Mouse (Mus musculus) megakaryocyte, adult 5-6 weeks (primary cell): ENCODE measurements around the gene Cep164. TPM values are rescaled to one million over a fixed set of nuclear protein-coding genes. Genes with fewer than 3 reads are reported as not detected.
A peak's percentile ranks its signal among the peaks of the same experiment; 100 is the strongest.
"Not testable (repeated sequence)": the region's sequence is repeated elsewhere in the genome, so short reads cannot be mapped to it uniquely, and the experiment has no call there.

Experiments used
- ATAC-seq: 2 replicates; pipeline ENCODE4 v1.8.0; 2016; ENCODE audit warnings: mild to moderate bottlenecking, inconsistent platforms; ENCODE audit not compliant: poor library complexity, severe bottlenecking
- total RNA-seq, 2 experiments: library from RNA; stranded (forward) in 1 of 2; stranded (reverse) in 1 of 2; fragments of 153-499, 151-499 nt in 1 of 2; fragments of 221-1000, 200-1000 nt in 1 of 2; gene quantifications; 2 replicates each; pipeline versions ENCODE4 v1.2.3 to v1.2.4; 2015 to 2017

The Cep164 gene
- total RNA-seq, 2 experiments from 2014 or later: 9.8 to 11.9 TPM

DNA sequence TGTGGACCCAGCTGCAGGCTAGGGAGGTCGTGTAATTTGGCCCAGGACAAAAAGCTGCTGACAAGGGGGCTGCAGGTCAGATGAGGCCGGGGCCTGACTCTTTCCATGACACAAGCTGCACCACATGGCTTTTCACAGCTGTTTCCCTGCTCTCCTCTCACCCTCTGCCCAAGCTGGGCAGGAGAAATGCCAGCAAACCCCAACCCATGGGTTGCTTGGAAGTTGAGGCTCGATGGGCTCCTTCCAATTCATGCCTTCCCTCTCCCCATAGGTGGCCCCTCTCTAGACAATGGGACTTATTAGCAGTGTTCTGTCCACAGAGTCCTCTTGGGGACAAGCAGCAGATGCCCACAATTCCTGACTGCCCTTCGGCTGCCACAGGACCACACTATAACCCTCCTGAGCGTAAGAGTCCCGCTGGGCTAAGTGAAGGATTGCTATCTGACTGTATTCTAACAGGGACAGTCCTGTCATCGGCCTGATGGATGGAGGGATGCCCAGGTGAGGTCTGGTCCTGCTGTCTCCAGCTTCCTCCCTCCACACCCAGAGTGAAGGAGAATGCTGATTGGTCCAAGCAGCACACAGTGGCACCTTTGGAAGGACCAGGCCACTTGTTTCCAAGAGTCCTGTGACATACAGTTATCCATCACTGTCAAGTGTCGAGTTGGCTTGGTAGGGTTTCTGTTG is 36.9 kb downstream of the Cep164 start:
- no peak for ATAC-seq

DNA sequence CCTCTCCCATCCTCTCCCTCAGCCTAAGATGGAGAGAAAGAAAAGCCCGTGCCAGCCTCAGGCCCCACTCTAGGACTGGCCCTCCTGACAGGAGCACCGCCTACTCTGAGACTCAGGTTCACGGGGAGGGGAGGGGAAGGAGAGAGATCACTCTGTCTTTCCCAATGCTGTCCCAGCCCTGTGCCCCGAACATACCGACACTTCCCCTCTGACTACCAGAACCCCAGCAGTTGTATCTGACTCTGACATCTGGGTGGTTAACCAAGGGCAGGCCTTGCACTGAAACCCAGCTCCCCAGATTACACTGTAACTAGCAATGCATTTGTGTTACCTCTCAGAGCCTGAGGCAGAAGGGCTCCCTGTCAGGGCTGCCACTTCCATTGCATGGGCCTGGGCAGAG is 40.1 kb downstream of the Cep164 start:
- ATAC-seq: peak; percentile 84

DNA sequence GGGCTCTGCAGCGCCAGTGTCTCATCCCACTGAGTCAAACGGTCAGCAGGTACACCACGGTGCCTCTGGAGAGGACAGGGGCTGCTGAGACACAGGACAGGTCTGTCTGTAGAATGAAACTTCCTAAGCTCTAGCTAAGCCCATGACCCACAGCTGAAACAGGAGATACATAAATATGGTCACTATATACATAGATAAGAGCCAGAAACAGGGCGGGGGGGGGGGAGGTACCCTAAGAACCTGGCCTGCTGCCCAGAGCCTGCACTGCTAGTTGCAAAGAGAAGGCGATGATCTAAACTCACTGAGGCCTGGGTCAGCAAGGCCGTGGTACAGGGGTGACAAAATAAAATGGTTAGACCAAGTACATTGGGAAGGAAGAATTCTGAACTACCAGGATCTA is 40.9 kb downstream of the Cep164 start:
- no peak for ATAC-seq

DNA sequence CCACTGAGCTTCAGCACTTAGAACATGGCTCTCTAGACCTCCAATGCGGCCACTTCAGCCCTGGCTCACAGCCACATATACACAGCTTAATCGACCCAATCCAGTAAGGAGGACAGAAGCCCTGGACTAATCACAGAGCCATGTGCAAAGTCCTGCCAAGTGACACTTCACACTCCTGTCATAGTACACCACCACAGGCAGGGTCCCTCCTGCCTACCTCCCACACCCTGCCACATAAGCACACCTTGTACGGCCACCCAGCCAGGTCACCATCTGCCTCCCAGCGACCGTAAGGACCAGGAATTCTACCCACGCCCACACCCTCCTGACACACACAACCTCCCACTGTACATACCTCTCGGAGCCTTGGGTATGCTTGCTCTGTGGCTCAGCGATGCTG is 41.4 kb downstream of the Cep164 start:
- no peak for ATAC-seq

DNA sequence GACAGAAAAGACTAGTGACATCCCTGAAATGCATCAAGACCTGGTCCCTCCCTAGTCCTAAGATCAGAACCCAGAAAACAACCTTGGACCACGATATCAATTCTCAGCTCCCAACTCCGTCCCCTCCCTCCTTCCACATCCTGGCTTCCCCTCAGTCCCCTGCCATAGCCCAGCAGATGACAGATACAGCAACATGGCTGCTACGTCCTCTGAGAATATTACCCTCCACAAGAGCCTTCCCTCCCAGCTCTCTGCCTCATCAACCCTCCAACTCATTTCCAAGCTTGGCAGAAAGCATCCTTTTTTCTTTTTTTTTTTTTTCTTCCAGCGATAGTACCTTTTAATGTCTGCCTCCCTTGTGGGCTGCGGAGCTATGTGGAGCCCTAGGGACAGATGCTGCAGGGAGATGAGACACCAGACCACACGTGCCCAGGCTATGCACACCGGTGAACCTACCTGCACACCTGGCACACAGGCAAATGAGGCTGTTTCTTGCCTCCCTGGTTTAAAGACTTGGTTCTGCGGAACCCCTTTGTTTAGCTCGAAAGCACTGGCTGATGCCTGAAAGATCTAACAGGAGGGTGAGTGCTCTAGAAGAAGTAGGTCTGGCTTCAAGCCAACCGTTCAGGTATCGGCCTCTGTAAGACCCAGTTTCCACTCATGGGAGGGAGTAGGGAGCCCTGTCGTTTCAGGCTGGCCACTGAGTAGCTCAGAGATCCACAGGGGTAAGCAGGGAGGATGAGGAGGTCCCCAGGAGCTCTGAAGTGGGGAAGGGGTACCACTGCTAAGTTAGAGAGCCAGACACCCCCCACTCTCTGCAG is 45.0 kb downstream of the Cep164 start:
- no peak for ATAC-seq

DNA sequence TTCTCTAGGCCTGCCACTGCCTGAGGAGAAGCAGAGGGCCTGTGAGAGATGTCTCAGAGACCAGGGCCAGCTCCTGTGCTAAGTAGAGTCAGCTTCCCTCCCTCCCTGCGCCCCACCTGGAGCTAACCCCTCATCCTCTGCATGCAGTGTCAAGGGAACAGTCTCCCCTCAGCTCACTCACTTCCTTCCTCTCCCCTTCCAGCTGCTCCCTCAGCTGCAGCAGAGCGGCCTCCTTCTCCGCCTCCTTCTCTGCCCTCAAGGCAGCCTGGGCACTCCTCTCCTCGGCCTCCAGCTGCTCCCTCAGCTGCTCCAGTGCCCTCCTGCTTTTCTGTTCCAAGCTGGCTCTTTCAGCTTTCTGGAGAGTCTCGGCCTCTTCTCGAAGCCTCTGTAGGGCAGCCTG is 49.3 kb downstream of the Cep164 start:
- ATAC-seq: no peak

DNA sequence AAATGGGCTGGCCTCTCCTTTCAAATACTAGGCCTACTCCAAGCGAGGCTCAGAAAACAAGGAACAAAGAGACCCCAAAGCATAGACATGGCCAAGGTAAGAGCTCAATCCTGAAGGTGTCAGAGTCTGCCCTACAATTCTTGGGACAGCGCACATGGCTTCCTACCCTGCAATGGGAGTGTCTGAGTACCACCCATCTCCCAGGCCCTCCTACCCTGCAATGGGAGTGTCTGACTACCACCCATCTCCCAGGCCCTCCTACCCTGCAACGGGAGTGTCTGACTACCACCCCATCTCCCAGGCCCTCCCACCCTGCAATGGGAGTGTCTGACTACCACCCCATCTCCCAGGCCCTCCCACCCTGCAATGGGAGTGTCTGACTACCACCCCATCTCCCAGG is 52.3 kb downstream of the Cep164 start:
- ATAC-seq: not testable (repeated sequence)

DNA sequence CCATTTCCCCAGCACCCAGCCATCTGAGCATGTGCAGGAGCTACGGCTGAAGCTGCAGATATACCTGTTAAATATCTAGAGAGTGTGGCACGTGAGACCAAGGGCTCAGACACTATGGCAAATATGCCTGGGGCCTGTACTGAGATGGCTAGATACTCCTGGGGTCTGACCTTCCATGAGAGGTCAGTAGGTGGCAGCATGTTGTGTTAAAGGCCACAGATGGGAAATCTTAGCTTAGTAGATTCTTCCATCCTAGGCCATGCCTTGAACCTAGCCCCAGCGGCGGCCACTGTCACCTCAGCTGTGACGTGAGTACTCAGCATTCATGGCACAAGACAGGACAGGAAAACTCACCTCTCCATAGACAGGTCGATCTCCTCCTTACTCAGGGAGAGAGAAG is 54.4 kb downstream of the Cep164 start:
- ATAC-seq: no peak

DNA sequence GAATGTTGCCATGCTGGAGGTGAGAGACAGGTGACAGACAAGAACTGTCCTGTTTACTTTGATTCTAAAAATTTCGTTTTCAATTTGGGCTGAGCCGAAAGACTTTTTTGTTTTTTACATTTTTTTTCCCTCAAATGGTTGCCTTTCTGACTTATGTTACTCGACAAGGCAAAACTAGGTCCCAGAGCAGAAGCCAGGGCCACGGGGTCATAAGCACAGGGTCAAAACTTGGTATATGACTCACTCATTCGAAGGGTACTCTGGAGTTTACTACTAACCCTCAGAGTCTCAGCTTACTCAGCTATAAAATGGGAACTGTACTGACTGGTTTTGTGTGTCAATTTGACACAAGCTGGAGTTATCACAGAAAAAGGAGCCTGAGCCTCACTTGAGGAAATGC is 58.9 kb downstream of the Cep164 start:
- ATAC-seq: no peak

DNA sequence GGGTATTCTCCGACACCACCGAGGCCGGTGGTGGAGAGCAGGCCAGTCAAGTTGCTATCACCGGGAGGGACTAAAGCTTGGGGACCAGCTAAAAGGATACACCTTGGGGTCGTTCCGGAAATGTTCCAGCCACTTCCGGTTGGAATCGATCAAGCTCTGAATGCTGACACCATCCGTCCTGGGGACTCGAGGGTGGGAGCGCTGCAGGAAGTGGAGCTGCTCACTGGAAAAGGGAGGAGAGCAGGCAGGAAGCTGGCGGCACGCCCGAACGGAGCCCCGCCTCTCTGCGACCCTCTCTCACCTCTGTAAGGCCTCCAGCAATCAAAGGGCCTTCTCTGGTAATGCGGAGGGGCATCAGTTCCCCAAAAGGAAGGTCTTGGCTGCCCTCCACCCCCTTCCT is 60.1 kb downstream of the Cep164 start:
- no peak for ATAC-seq

DNA sequence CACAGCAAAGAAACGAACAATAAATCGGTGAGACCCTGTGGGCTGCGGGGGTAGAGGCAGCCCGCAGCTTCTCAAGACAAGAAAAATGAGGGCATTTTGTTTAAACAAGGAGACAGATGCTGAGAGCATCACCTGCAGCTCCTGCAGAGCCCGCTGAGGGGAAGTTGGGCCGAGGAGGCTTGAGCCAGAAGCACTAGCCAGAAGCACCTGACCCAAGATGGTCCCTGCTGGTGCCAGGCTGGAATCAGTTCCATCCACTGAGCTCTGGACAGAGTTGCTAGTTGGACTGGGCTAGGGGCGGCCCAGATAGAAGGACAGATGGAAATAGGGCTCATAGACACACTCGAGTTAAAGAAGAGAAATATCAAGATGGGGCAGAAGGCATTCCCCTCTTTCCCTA is 61.3 kb downstream of the Cep164 start:
- no peak for ATAC-seq

DNA sequence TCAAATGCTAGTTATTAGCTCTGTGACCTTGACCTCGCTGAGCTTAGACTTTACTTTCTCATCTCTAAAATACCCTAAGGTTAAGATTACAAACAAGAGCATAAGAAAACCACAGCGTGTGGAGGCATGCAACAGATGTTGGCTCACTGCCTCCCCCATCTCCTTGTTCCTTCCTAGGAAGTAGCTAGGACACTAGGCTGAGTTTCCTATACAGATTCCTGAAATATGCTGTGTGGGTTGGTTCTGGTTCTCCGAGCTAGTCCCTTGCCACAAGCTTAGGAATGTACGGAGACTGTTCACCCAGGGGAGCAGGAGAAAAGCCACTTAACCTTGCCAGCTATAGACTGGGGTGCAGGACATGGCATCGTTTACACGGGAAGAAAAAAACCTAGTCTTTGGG is 62.3 kb downstream of the Cep164 start:
- no peak for ATAC-seq

DNA sequence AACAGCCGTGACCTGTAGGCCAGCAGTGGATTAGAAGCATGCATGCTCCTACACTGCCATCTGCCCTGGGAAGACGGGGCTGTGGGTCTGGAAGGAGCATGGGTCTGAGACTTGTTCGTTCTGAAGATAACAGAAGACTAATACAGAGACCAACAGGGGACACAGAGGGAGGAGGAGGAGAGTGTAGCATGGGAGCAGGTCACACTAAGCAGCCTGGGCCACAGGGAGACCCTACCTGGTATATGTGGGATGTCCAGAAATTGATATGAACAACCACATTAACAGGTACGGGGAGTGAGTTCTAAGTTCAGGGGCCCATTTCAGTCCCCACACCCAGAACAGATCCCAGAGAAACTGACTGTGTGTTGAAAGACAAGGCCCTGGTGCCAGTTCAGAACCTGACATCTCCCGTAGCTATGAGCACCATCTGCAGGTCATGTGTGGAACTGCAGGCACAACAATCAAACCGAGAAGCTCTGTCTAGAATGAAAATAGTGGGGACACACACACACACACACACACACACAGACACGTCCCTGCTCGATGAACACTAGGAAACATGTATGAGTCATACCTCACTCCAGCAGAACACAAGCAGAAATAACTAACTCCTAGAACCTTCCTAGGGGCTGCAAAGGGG is 73.9 kb downstream of the Cep164 start:
- peak; percentile 63 for ATAC-seq

DNA sequence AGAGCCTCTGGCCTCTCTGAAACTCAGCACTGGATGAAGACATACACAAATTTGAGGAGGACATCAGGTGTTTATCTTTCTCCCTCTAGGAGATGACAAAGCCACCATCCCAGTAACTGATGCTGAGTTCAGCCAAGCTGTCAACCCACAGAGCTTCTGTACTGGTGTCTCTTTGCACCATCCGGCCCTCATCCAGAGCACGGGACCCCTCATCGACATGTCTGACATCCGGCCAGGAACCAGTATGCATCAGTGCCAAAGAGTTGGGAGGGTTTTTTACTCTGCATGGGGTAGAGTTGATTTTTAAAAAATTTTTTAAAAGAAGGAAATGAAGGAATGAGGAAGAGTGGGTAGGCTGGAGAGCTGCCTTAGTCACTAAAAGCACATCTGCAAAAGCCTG is 78.6 kb downstream of the Cep164 start:
- no peak for ATAC-seq

DNA sequence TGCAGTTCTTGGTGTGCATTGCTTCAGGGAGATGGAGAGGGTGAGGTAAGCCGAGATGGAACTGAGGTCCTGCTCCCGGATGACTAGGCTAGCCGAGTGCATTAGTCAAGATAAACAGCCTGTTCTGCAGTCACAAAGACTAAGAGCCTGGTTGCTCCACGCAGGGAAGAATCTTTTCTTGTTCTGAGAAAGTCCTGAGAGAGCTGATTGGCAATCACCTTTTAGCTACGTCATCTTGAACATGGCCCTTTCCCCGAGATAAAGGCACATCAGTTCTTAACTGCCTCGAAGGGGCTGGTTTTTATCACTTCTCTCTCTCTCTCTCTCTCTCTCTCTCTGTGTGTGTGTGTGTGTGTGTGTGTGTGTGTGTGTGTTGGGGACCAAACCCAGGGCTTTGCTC is 83.0 kb downstream of the Cep164 start:
- ATAC-seq: no peak

DNA sequence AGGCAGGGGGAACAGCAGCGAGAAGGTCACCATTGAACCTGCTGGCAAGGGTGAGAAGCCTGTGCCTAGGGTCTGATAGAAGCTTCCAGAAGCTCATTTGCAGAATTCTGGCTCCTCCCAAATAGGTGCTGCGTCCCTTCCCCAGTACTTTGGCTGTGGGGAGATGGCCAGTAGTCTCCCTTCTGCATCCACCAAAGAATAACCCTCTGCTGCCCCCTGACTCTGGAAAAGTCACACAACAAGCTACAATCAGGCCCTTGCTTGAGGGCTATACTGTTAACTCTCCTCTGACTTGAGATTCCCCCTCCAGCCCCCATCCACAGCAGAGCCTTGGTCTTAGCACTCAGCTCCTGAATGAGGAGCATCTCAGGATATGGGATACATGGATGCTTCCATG is 87.9 kb downstream of the Cep164 start:
- ATAC-seq: no peak

DNA sequence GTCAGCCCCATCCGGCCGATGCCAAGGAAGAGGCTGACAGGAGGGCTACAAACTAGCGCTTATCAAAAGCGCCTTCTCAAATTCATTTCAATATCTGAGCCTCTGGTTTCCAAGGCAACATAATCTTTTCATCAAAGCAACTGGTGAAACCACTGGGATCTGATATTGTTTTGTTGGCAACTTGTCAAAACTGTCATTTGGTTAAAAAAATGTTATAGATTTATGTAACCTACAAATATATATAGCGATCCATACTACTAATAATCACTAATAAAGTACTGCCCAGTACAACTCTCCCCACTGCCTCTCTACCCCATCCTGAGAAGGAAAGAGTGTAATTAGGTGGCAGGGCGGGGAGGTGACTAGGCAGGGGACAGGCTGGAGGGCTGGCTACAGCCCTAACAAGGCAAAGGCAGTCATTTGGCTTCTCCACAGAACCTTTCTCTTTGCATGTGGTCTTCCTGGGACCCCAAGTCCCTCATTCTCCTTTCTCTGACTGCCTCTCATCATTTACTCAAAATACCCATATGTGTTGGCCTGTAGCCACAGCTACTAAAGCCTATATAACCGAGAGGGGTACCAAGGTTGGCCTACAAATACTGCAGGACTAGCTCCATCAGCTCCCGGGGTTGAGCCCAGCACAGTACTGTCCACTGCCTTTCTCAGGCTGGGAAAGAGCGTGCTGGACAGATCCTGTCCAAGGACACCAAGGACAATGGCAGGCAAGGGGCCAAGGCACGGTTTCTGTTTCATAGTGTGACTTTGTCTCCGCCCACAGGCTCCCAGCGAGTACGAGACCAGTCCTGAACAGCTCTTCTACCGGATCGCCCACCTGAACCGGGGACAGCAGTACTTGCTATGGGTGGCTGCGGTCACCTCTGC is 88.5 kb downstream of the Cep164 start:
- no peak for ATAC-seq

DNA sequence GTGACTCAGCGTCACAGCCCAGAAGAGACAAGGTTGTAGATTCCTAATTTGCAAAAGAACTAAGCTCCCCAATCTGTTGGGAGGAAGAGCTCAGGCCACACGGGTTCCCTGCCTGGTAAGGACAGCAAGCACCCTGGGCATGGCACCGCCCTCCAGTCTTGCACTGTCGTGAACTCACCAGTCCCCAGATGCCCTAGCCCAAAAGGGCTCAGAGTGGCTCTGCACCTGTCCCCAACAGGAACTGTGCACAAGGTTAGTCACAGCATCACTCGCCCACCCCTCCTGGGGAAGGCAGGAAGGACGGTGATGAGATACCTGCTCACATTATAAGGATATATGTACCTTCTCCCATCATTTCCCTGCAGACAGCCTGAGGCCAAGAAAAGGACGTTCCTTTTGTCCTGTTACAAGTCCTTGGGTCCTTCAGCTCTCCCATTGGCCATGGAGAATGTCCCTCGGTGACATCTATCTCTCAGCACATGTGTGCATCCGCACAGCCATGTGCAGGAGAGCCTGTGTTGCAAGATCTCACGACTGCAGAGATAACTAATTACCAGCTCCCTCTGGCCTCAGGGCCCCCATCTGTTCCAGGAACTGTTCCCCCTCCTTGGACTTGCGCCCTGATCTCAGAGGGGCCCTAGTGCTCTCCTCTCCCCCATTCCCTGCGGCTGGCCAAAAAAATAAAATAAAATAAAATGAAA is 89.3 kb downstream of the Cep164 start:
- no peak for ATAC-seq

DNA sequence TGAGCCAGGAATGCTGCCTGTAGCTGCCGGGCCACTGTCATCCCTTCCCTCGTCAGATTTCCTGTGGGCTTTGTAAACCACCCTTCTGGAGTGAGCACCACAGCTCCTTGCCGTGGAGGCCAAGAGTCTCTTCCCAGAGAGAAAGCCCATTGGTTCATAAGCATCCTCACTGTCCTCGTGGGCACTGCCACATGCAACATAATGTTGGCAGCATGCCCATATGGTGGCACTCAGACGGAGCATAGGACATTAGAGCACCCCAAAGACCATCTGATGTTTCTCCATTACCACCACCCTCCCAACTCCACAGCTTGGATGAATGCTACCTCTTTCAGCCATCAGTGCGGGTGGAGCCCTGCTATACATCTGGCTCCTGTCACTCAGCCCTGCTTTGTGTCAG is 95.2 kb downstream of the Cep164 start:
- ATAC-seq: no peak

DNA sequence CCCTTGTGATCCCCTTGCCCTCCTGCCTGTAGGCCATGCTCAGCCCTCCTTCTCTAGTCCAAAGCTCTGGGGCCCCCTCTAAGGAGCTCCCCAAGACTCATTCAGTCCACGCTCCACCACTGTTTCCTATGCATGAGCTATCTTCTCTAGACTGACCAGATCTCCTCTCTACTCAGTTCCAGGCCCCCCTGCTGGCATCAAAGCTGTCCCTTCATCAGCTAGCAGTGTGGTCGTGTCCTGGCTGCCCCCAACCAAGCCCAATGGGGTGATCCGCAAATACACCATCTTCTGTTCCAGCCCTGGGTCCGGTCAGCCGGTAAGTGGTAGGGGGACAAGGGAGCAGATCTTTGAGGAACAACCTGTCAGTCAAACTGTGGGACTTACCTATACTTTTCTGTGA is 96.6 kb downstream of the Cep164 start:
- ATAC-seq: no peak
